Mouse (Mus musculus): ENCODE results near the gene Pea15a.
A peak's percentile ranks its signal among the peaks of the same experiment; 100 is the strongest.
"Not testable (repeated sequence)": the region's sequence is repeated elsewhere in the genome, so short reads cannot be mapped to it uniquely, and the experiment has no call there.

Pea15a gene

GRCm38 (mm10) chr1:172206141-172206917 lies at the start of gene Pea15a:
Pea15a (minus strand) TSS chr1:172206804.
- DNase-seq (ENCODE audit: low spot score in 2 of 2), result peak in 1 of 2 experiments; percentile 71

DNA sequence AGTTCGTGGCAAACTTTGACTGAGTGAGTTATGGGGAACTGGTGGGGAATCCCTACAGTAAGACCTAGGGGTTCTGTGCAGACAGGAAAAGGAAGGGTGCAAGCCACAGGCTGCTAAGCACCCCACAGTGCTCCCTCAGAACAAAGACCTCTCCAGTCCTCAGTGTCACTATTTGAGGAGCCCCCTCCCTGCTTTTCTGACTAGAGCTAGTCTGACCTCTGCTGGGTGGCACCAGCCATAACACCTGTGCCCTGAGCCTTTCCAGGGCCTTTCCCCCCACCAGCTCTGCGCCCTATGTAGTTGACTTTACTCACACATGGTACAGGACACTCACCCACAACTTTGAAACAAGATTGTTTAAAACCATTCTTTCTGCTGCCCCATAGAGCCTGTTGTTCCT lies 41.1 kb upstream of the Pea15a start:
- no peak for DNase-seq (ENCODE audit: low spot score in 2 of 2)

GRCm38 (mm10) chr1:172247216-172247615 lies 40.6 kb upstream of the Pea15a start:
- DNase-seq (ENCODE audit: low spot score in 2 of 2), result no peak

DNA sequence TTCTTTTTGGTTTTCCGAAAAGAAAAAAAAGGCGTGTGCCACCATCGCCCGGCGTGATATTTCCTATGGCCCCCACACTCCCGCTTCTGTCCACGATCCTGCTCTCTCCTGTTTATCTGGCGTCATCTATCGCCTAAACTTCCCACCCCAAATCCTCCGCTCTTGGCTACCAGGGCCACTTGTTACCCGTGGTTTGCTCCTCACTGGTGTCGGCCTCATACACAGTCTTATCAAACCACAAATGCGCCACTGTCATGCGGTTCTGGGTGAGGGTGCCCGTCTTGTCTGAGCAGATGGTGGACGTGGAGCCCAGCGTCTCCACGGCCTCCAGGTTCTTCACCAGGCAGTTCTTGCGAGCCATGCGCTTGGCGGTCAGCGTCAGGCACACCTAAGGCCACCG lies 38.0 kb upstream of the Pea15a start:
- not testable (repeated sequence) for DNase-seq (ENCODE audit: low spot score in 2 of 2)

DNA sequence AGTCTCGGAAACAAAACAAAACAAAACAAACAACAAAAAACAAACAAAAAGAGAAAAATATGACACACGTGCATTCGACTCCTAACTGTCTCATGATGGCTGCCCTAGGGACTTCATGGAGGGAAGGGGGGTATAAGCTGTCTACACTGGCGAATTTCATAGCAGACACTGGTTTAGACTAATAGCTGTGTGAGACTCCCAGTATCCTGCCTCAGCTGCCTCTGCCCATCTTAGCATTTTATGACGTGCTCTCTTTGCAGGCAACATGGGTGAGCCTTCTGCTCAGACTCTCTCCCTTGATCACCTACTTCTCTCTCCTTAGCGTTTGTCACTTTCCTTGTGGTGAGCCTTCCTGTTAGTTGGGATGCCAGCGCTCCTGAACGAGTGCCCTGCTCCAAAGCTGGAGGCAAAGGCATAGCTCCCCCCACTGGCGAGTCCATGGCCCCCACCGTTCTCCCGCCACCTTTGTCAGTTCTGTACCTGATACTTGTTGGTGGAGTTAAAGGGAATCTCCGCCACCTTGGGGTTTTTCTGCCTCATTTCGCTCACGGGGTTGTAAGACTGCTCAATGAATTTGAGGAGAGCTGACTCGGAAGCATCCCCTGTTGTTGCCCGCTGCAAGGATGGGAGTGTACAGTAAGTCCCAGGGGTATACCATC lies 37.1 kb upstream of the Pea15a start:
- no peak for DNase-seq (ENCODE audit: low spot score in 2 of 2)

GRCm38 (mm10) chr1:172242401-172242800 lies 35.8 kb upstream of the Pea15a start:
- DNase-seq (ENCODE audit: low spot score in 2 of 2), result no peak

DNA sequence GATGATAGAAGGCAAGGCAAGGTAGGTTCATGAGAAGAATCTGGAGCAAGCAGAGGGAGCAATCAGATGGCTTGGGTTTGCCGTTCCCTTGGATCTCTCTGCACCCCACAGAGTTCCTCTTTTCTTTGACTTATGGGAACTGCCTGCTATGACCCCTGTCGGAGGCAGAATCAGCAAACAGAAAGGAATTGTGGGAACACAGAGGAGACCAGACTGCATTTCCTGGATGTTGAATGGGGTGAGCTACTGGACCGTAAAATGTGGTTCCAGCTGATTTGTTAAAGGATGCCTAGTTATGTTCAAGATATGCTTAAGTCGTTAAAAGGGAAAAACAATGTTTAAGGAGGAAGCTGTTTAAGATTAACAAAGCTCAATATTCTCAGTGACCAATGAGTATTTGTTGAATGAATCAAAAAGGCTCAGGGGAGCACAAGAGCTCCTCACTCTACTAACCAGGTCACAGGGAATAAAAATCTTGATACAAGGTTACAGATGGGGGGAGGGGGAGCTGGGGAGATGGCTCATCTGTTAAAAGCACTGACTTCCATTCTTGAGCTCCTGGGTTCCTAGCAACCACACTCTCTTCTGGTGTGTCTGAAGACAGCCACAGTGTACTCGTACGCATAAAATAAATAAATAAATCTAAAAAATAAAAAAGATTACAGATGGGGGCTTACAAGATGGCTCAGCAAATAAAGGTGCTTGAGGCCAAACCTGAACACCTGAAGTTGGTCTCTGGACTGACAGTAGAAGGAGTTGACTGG lies 34.5 kb upstream of the Pea15a start:
- DNase-seq (ENCODE audit: low spot score in 2 of 2), result no peak

DNA sequence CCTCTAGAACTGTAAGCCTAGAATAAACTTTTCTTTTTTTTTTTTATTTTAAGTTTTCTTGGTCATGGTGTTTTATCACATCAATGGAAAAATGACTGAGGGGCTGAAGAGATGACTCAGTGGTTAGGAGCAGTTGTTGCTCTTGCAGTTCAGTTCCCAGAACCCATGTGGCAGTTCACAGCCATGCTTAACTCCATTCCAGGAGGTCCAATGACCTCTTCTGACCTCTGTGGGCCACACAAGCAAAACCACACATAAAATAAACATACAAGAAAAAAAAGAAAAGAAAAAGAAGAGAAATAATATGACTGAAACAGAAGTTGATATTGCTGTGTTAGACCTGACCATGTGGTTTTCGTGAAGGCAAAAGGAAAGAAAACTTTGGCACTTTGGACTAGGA lies 22.6 kb upstream of the Pea15a start:
- no peak for DNase-seq (ENCODE audit: low spot score in 2 of 2)

GRCm38 (mm10) chr1:172228209-172228608 lies 21.6 kb upstream of the Pea15a start:
- DNase-seq (ENCODE audit: low spot score in 2 of 2), result no peak

GRCm38 (mm10) chr1:172221297-172222063 lies 14.9 kb upstream of the Pea15a start:
- no peak for DNase-seq (ENCODE audit: low spot score in 2 of 2)

DNA sequence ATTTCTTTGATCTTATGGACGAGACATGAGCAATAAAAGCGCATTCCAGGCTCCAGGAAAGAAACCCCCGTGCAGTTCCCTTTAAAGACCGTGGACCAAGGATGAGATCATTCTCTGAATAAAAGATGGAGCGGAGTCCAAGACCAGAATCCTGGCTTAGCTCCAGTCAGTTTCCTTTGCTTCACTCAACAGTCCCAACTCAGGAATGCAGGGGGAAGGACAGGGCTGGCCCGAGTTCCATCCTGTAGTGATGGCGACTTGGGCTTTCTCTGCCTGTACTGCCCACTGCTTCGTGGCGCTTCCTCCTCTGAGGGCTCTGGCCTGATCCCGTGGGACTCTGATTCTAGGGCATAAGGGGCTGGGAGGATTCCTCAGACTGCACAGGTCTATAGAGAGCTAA lies 13.8 kb upstream of the Pea15a start:
- DNase-seq (ENCODE audit: low spot score in 2 of 2), result no peak

DNA sequence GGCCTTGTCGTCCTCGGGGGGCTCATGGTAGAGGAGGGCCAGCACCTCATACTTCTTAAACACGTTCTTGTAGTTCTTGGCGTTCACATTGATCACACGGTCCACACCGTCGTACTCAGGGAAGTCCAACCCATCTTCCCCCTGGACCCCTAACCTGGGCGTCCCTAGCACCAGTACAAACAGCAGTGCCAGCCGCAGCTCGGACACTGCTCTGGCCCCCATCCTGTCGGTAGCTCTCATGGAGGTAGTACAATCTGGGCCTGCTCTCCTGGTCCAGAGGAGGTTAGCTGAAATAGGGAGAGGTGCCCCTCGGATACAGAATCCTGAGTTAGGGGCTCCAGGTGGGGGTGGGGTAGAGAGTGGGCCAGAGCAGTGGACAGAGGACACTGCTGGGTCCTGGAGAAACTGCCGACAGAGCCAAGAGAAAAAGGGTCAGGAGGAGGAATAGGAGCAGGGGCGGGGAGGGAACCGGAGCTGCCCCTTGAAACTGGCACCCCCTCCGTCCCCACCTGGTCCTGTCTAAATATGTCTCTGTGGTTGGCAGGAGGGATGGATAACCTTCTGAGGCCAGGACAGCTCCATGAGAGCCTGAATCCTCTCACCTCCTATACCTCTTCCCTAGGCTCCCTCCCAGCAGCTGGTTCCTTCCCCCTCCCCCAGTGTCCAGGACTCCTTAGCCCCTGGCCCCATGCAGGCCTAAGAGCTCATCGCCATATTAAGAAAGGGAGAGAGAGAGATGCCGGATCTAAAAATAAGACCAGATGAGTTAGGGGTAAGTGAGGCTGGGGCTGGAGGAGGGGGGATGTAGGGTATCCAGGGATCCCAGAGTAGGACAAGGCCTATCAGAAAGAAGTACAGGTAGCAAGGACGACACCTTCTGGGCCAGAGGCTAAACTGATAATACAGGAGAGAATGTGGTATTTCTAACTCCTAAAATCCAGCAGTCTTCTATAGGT lies 13.1 kb upstream of the Pea15a start, which contains the start of gene Casq1:
Casq1 (minus strand) TSS at position 418 of the 956 bp plus-strand sequence.
- no peak for DNase-seq (ENCODE audit: low spot score in 2 of 2)

- no peak for DNase-seq (ENCODE audit: low spot score in 2 of 2)
Observed at GRCm38 (mm10) chr1:172218164-172218910, 11.7 kb upstream of the Pea15a start.

DNA sequence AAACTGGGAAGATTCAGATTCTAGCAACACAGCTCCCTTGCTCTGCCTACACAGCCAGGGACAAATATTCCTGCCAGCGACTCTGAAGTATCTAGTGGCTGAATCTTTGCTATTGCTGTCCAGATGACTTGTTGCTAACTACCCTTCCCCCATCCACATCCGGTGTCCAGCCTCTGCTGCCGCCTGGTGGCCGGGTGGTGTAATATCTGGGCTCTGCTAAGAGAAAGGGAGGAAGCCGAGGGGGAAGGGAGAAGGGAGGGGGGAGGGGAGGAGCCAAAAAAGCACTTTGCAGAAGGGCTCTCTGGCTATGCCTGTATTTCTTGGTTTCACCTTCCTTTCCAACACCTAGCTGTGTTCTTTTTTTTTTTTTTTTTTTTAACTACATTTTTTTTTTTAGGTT lies 10.5 kb upstream of the Pea15a start:
- DNase-seq (ENCODE audit: low spot score in 2 of 2), result peak; percentile 68 to 88

DNA sequence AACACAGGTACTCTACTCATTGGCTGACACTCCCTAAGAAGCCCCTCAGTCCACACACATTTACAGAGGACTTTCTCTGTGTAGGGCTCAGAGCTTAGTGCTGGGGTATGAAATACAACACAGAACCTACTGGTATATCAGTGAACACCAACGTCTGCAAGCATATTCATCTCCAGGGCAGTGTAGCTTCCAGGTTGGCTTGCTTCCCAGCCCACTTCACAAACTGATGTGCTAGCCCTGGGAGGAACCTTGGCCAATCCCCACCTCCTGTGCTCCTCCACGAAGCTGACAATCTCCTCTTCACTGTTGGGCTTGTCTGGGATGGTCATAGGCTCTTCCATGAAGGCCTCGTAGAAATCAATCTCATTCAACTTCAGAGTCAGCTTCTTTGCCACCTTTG lies 8.1 kb upstream of the Pea15a start:
- DNase-seq (ENCODE audit: low spot score in 2 of 2), result no peak

DNA sequence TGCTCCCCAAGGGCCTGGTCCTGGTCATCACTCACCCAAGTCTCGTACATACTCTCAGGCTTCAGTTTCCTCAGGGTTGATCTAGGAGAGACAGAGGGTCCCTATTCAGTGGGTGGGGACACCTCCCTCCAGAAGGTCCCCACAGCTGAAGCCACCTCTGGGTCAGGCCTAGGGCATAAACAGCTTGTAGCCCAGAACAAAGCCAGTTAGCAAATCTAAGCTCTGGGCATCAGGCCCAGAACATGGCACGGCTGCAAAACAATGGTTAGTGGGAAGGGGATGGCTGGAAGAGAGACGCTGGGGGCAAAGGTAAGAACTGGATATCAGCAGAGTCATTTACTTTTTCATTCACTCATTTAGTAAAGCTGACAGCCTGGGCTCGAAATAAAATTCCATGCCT lies 7.2 kb upstream of the Pea15a start:
- DNase-seq (ENCODE audit: low spot score in 2 of 2), result no peak

- DNase-seq (ENCODE audit: low spot score in 2 of 2), result no peak
Observed at GRCm38 (mm10) chr1:172212776-172213175, 6.2 kb upstream of the Pea15a start.

GRCm38 (mm10) chr1:172207111-172207584 lies 544 bp upstream of the Pea15a start:
- no peak for DNase-seq (ENCODE audit: low spot score in 2 of 2)

- no peak for DNase-seq (ENCODE audit: low spot score in 2 of 2)
Observed at GRCm38 (mm10) chr1:172205741-172206087, 890 bp downstream of the Pea15a start.

Measured in frontal cortex, postnatal 25 days (tissue).